ENCODE assay signal across 24 mouse cellular contexts in the genomic region with DNA sequence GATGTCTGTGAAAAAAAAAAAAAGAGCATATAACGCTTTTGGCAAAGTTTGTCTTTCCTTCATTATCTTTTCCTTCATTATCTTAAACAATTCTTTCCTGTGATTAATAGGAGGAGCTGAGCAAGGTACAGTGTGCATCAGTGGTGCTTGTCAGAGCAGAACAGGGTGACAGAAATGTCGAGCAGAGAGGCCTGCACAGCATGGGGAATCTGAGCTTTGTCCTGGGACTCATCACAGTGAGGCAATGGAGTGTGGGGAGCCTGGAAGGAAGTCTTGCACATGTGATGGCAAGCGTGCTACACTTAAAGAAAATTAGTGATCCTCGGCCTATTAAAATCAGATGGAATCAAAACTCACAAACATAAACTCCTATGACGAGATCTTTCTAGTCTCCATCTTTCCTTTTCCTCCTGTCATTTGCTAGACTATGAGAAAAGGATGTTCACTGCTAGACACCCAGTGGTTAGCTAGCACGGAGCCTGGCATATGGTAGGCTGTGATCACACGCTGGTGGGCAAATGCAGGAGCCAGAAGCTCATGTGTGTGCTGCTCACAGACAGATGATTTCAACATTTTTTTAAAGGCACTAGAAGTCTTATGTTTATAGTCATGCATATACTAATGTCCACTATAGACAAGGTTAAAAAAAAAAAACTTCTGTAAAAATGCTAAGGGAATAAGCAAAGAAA.
DNase-seq lines count a peak whose midpoint lies in the region; ATAC-seq and TF ChIP-seq lines count a peak whose summit lies in the region.
"Had no signal": no experiment of that assay in that cellular context is flagged by ENCODE, and none has a peak within 500 bp of the region (broad histone marks: within the 10 kb centered on the region; RNA-seq: fewer than 3 reads in every experiment).

No protein-coding gene starts in this region.

- DNase-seq in forebrain, postnatal 0 days: no peak
- peak; percentile 2 for DNase-seq in limb, embryonic 11.5 days (ENCODE audit: low spot score)
- no peak for DNase-seq in limb, embryonic 10.5 days (ENCODE audit: low spot score)
- peak; percentile 27 for DNase-seq in brain, embryonic 14.5 days (ENCODE audit: low read depth)
- DNase-seq: adrenal gland, adult 8-10 months; adrenal gland, postnatal 25 days; cerebellum, adult 11 months; cerebellum, adult 9-11 months; gastrocnemius, postnatal 10 days; gastrocnemius, postnatal 36 days; heart, adult 11 months had no signal

- TF ChIP-seq CTCF in forebrain, postnatal 0 days (IDR thresholded peaks at IDR 0.05; ENCODE audit: low read depth): no peak
- no peak for TF ChIP-seq CTCF in brain, embryonic 14.5 days (IDR thresholded peaks at IDR 0.05; ENCODE audit: borderline replicate concordance, extremely low read depth, insufficient read depth, insufficient read length)

- WGBS in forebrain, postnatal 0 days: 72% methylated on average over 7 of the region's 7 CpGs
- WGBS in forebrain, embryonic 16.5 days: 77% methylated on average over 7 of the region's 7 CpGs
- WGBS in kidney, embryonic 15.5 days: 70% methylated on average over 7 of the region's 7 CpGs
- 63% methylated on average over 7 of the region's 7 CpGs for WGBS in kidney, embryonic 16.5 days
- WGBS in limb, embryonic 11.5 days: 84% methylated on average over 7 of the region's 7 CpGs
- 83% methylated on average over 7 of the region's 7 CpGs for WGBS in limb, embryonic 10.5 days

- no peaks in the 10 kb centered on the region for H3K4me1 ChIP-seq in forebrain, postnatal 0 days (ENCODE audit: insufficient read depth)
- no peaks in the 10 kb centered on the region for H3K4me1 ChIP-seq in forebrain, embryonic 16.5 days (replicated peaks; ENCODE audit: control insufficient read depth, insufficient read depth, low read length)
- no peaks in the 10 kb centered on the region for H3K4me1 ChIP-seq in kidney, embryonic 15.5 days
- H3K4me1 ChIP-seq in kidney, embryonic 16.5 days (ENCODE audit: insufficient read depth, low read length): no peaks in the 10 kb centered on the region
- H3K4me1 ChIP-seq in limb, embryonic 11.5 days (ENCODE audit: control insufficient read depth, insufficient read depth, low read length): no peaks in the 10 kb centered on the region
- H3K4me1 ChIP-seq in limb, embryonic 10.5 days: no peaks in the 10 kb centered on the region
- H3K4me1 ChIP-seq: embryonic facial prominence, embryonic 12.5 days; embryonic facial prominence, embryonic 15.5 days; forebrain, embryonic 12.5 days; hindbrain, embryonic 13.5 days had no signal

- H3K27ac ChIP-seq in forebrain, postnatal 0 days (ENCODE audit: low read depth, low read length): no peak overlapping the region
- H3K27ac ChIP-seq in forebrain, embryonic 16.5 days (ENCODE audit: low read length): no peak overlapping the region
- H3K27ac ChIP-seq in kidney, embryonic 15.5 days: no peak overlapping the region
- H3K27ac ChIP-seq in kidney, embryonic 16.5 days (ENCODE audit: low read length): no peak overlapping the region
- H3K27ac ChIP-seq in limb, embryonic 11.5 days (replicated peaks; ENCODE audit: low read depth, low read length): no peak overlapping the region
- H3K27ac ChIP-seq in limb, embryonic 10.5 days: no peak overlapping the region
- H3K27ac ChIP-seq: embryonic facial prominence, embryonic 12.5 days; embryonic facial prominence, embryonic 15.5 days; forebrain, embryonic 12.5 days; hindbrain, embryonic 13.5 days; hindbrain, postnatal 0 days had no signal

- H3K9ac ChIP-seq in forebrain, postnatal 0 days: no peak overlapping the region
- H3K9ac ChIP-seq in forebrain, embryonic 16.5 days (replicated peaks; ENCODE audit: low read depth, low read length): no peak overlapping the region
- H3K9ac ChIP-seq in kidney, embryonic 15.5 days: no peak overlapping the region
- no peak overlapping the region for H3K9ac ChIP-seq in kidney, embryonic 16.5 days (replicated peaks; ENCODE audit: low read length)
- H3K9ac ChIP-seq in limb, embryonic 11.5 days (ENCODE audit: low read length): no peak overlapping the region
- H3K9ac ChIP-seq: embryonic facial prominence, embryonic 12.5 days; embryonic facial prominence, embryonic 15.5 days; forebrain, embryonic 12.5 days; hindbrain, embryonic 13.5 days had no signal

- no peaks in the 10 kb centered on the region for H3K27me3 ChIP-seq in forebrain, postnatal 0 days (ENCODE audit: insufficient read depth, low read length)
- no peaks in the 10 kb centered on the region for H3K27me3 ChIP-seq in forebrain, embryonic 16.5 days (replicated peaks; ENCODE audit: control insufficient read depth, insufficient read depth, low read length)
- no peaks in the 10 kb centered on the region for H3K27me3 ChIP-seq in kidney, embryonic 15.5 days
- no peaks in the 10 kb centered on the region for H3K27me3 ChIP-seq in kidney, embryonic 16.5 days (ENCODE audit: insufficient read depth, low read length)
- no peaks in the 10 kb centered on the region for H3K27me3 ChIP-seq in limb, embryonic 11.5 days (ENCODE audit: control insufficient read depth, insufficient read depth, low read length)
- H3K27me3 ChIP-seq in limb, embryonic 10.5 days (ENCODE audit: low read depth, poor library complexity, severe bottlenecking): no peaks in the 10 kb centered on the region
- H3K27me3 ChIP-seq: embryonic facial prominence, embryonic 12.5 days; embryonic facial prominence, embryonic 15.5 days; forebrain, embryonic 12.5 days; hindbrain, embryonic 13.5 days had no signal

- TF ChIP-seq POLR2A in brain, embryonic 14.5 days (IDR thresholded peaks at IDR 0.05; ENCODE audit: borderline replicate concordance, extremely low read depth, insufficient read depth, insufficient read length, poor library complexity, severe bottlenecking): no peak

- ATAC-seq in forebrain, postnatal 0 days: peak; percentile 48; the same call in 1 of the 2 replicates
- ATAC-seq in forebrain, embryonic 16.5 days: no peak
- ATAC-seq in kidney, embryonic 15.5 days (replicated peaks; ENCODE audit: low FRiP score): peak; percentile 67; the same call in 1 of the 2 replicates
- no peak for ATAC-seq in kidney, embryonic 16.5 days (ENCODE audit: low FRiP score, low TSS enrichment)
- no peak for ATAC-seq in limb, embryonic 11.5 days (ENCODE audit: insufficient number of reproducible peaks, low FRiP score, low TSS enrichment, low read depth)
- ATAC-seq in CD4-positive, CD25-positive, alpha-beta regulatory T cell, adult 4 months: no peak
- ATAC-seq: activated CD4-positive, CD25-positive, alpha-beta regulatory T cell, adult 4 months; hindbrain, postnatal 0 days; inflammation-experienced regulatory T-cells, adult 6 months; intestine, embryonic 16.5 days had no signal

- no peaks in the 10 kb centered on the region for H3K9me3 ChIP-seq in forebrain, postnatal 0 days (ENCODE audit: low read length)
- H3K9me3 ChIP-seq in forebrain, embryonic 16.5 days (ENCODE audit: control insufficient read depth, low read length): no peaks in the 10 kb centered on the region
- no peaks in the 10 kb centered on the region for H3K9me3 ChIP-seq in kidney, embryonic 15.5 days (replicated peaks)
- H3K9me3 ChIP-seq in kidney, embryonic 16.5 days (ENCODE audit: low read length): no peaks in the 10 kb centered on the region
- H3K9me3 ChIP-seq in limb, embryonic 11.5 days (ENCODE audit: control insufficient read depth, low read length): no peaks in the 10 kb centered on the region
- no peaks in the 10 kb centered on the region for H3K9me3 ChIP-seq in limb, embryonic 10.5 days (replicated peaks)
- H3K9me3 ChIP-seq: embryonic facial prominence, embryonic 12.5 days; embryonic facial prominence, embryonic 15.5 days; forebrain, embryonic 12.5 days; hindbrain, embryonic 13.5 days had no signal

- no peak overlapping the region for H3K4me3 ChIP-seq in forebrain, postnatal 0 days (ENCODE audit: low read depth, low read length)
- H3K4me3 ChIP-seq in forebrain, embryonic 16.5 days (replicated peaks; ENCODE audit: low read length): no peak overlapping the region
- H3K4me3 ChIP-seq in kidney, embryonic 15.5 days (replicated peaks): no peak overlapping the region
- H3K4me3 ChIP-seq in kidney, embryonic 16.5 days (ENCODE audit: low read length): no peak overlapping the region
- H3K4me3 ChIP-seq in limb, embryonic 11.5 days (ENCODE audit: low read depth, low read length): no peak overlapping the region
- H3K4me3 ChIP-seq in limb, embryonic 10.5 days: no peak overlapping the region
- H3K4me3 ChIP-seq: embryonic facial prominence, embryonic 12.5 days; embryonic facial prominence, embryonic 15.5 days; forebrain, embryonic 12.5 days; hindbrain, embryonic 13.5 days had no signal

- no peaks in the 10 kb centered on the region for H3K36me3 ChIP-seq in forebrain, postnatal 0 days (ENCODE audit: insufficient read depth)
- no peaks in the 10 kb centered on the region for H3K36me3 ChIP-seq in forebrain, embryonic 16.5 days (ENCODE audit: control insufficient read depth, insufficient read depth)
- no peaks in the 10 kb centered on the region for H3K36me3 ChIP-seq in kidney, embryonic 15.5 days
- no peaks in the 10 kb centered on the region for H3K36me3 ChIP-seq in kidney, embryonic 16.5 days (ENCODE audit: insufficient read depth, low read length)
- H3K36me3 ChIP-seq in limb, embryonic 11.5 days (ENCODE audit: control insufficient read depth, insufficient read depth, low read length): no peaks in the 10 kb centered on the region
- no peaks in the 10 kb centered on the region for H3K36me3 ChIP-seq in limb, embryonic 10.5 days
- H3K36me3 ChIP-seq: embryonic facial prominence, embryonic 12.5 days; embryonic facial prominence, embryonic 15.5 days; forebrain, embryonic 12.5 days; hindbrain, embryonic 13.5 days had no signal

- H3K4me2 ChIP-seq in forebrain, postnatal 0 days (ENCODE audit: low read depth): no peak overlapping the region
- no peak overlapping the region for H3K4me2 ChIP-seq in forebrain, embryonic 16.5 days (ENCODE audit: low read length)
- no peak overlapping the region for H3K4me2 ChIP-seq in kidney, embryonic 15.5 days
- no peak overlapping the region for H3K4me2 ChIP-seq in kidney, embryonic 16.5 days (replicated peaks; ENCODE audit: low read depth, low read length)
- H3K4me2 ChIP-seq in limb, embryonic 11.5 days (ENCODE audit: low read depth, severe bottlenecking): no peak overlapping the region
- H3K4me2 ChIP-seq: embryonic facial prominence, embryonic 12.5 days; embryonic facial prominence, embryonic 15.5 days; forebrain, embryonic 12.5 days; heart, embryonic 11.5 days; hindbrain, embryonic 13.5 days had no signal

Comparison
In these comparisons a context has a peak if more than half of its experiments do, and no peak if none do; other contexts are left out.
1. ATAC-seq: peak in forebrain, postnatal 0 days (single experiment) and kidney, embryonic 15.5 days (single experiment); none in forebrain, embryonic 16.5 days (single experiment), kidney, embryonic 16.5 days (single experiment), limb, embryonic 11.5 days (single experiment) and CD4-positive, CD25-positive, alpha-beta regulatory T cell, adult 4 months (single experiment).
2. DNase-seq: peak in limb, embryonic 11.5 days (single experiment) and brain, embryonic 14.5 days (single experiment); none in forebrain, postnatal 0 days (single experiment) and limb, embryonic 10.5 days (single experiment).